Mouse (Mus musculus) forebrain, embryonic 11.5 days (tissue): ENCODE measurements around the gene Noc2l. TPM values are rescaled to one million over a fixed set of nuclear protein-coding genes. Genes with fewer than 3 reads are reported as not detected.

Source experiments
- ATAC-seq: fragments of 200-750 bp; cut with Nextera tagmentation; replicated peaks from 2 replicates; pipeline ENCODE4 v1.8.0; 2017; ENCODE audit warnings: moderate TSS enrichment; ENCODE audit not compliant: low FRiP score
- DNase-seq: peaks from one replicate; pipeline ENCODE4 v3.0.0-alpha.2; 2017; ENCODE audit warnings: low spot score
- H3K27ac ChIP-seq: fragments of 300-500 bp; sonication (generic); 2 replicates; pipeline ENCODE4 v1.5.1; 2014; ENCODE audit warnings: low read depth, low read length
- H3K27me3 ChIP-seq: fragments of 300-500 bp; sonication (generic); 2 replicates; pipeline ENCODE4 v1.6.1; 2014; ENCODE audit warnings: mild to moderate bottlenecking, low read length, mixed read lengths; ENCODE audit not compliant: control insufficient read depth, insufficient read depth
- H3K36me3 ChIP-seq: fragments of 300-500 bp; sonication (generic); 2 replicates; pipeline ENCODE4 v1.6.1; 2014; ENCODE audit warnings: mild to moderate bottlenecking, low read length, moderate library complexity, mixed read lengths; ENCODE audit not compliant: control insufficient read depth, insufficient read depth
- H3K4me1 ChIP-seq: fragments of 300-500 bp; sonication (generic); replicated peaks from 2 replicates; pipeline ENCODE4 v1.6.1; 2014; ENCODE audit warnings: low read length, mixed read lengths; ENCODE audit not compliant: control insufficient read depth, insufficient read depth
- H3K4me2 ChIP-seq: fragments of 300-500 bp; sonication (generic); 2 replicates; pipeline ENCODE4 v1.6.1; 2014; ENCODE audit warnings: low read depth, mild to moderate bottlenecking, low read length, moderate library complexity, mixed read lengths; ENCODE audit not compliant: severe bottlenecking
- H3K4me3 ChIP-seq: fragments of 300-500 bp; sonication (generic); 2 replicates; pipeline ENCODE4 v1.5.1; 2014; ENCODE audit warnings: low read depth, low read length
- H3K9ac ChIP-seq: fragments of 300-500 bp; sonication (generic); 2 replicates; pipeline ENCODE4 v1.6.1; 2014; ENCODE audit warnings: low read length
- H3K9me3 ChIP-seq: fragments of 300-500 bp; sonication (generic); 2 replicates; pipeline ENCODE4 v1.6.1; 2016; ENCODE audit warnings: low read length, mixed read lengths; ENCODE audit not compliant: control insufficient read depth
- WGBS: fragments of 180-500 bp; shearing (Covaris S2); extraction: QIAGEN DNeasy Blood & Tissue Kit; methylation state at CpG from one replicate; pipeline ENCODE4 v1.1.7; 2014; 5-methylcytosine and 5-hydroxymethylcytosine counted together
- polyA plus RNA-seq: library from polyadenylated mRNA; unstranded; fragments of >200 nt; fragmentation: Nextera tagmentation; extraction: Ambion mirVana; gene quantifications from 2 replicates; pipeline ENCODE4 v1.2.1, GENCODE M21; 2014

Gene Noc2l
- polyA plus RNA-seq, 1 experiment from 2014 or later, result 102 TPM

- Histone ChIP-seq H3K27me3 (no peaks in the 10 kb centered on the region), H3K4me3 (no peak overlapping the region), H3K4me2 (no peak overlapping the region), H3K9me3 (no peaks in the 10 kb centered on the region), H3K4me1 (peaks cover 3% of the 10 kb centered on the region; the same call in 1 of the 2 replicates), H3K9ac (no peak overlapping the region), H3K36me3 (peaks cover 12% of the 10 kb centered on the region; the same call in 1 of the 2 replicates), H3K27ac (no peak overlapping the region)
- ATAC-seq (peak; percentile 24), DNase-seq (no peak)
- WGBS, result 32% methylated on average over 18 of the region's 18 CpGs
Measured at GRCm38 (mm10) chr4:156227752-156228392, 7.9 kb upstream of the Noc2l start.

- H3K4me2 ChIP-seq, result no peak overlapping the region
- peaks cover 12% of the 10 kb centered on the region; the same call in 1 of the 2 replicates for H3K36me3 ChIP-seq
- 24% methylated on average over 12 of the region's 12 CpGs for WGBS
- H3K27ac ChIP-seq, result no peak overlapping the region
- no peaks in the 10 kb centered on the region for H3K27me3 ChIP-seq
- H3K9me3 ChIP-seq, result no peaks in the 10 kb centered on the region
- H3K4me3 ChIP-seq, result no peak overlapping the region
- peak; percentile 36 for ATAC-seq
- H3K9ac ChIP-seq, result no peak overlapping the region
- no peak for DNase-seq
- peaks cover 3% of the 10 kb centered on the region; the same call in 1 of the 2 replicates for H3K4me1 ChIP-seq
Measured at GRCm38 (mm10) chr4:156228393-156229024, 7.3 kb upstream of the Noc2l start.

- Histone ChIP-seq H3K4me2 (peak overlapping the region; percentile 82), H3K27ac (peak overlapping the region; percentile 57; the same call in 1 of the 2 replicates), H3K4me3 (peak overlapping the region; percentile 93), H3K9me3 (no peaks in the 10 kb centered on the region), H3K36me3 (peaks cover 16% of the 10 kb centered on the region; the same call in 1 of the 2 replicates), H3K9ac (peak overlapping the region; percentile 78), H3K27me3 (no peaks in the 10 kb centered on the region), H3K4me1 (peaks cover 4% of the 10 kb centered on the region)
- ATAC-seq (no peak), DNase-seq (peak; percentile 73)
- 2% methylated on average over 17 of the region's 17 CpGs for WGBS
Measured at GRCm38 (mm10) chr4:156234021-156234501, 1.7 kb upstream of the Noc2l start.

GRCm38 (mm10) chr4:156234701-156235213, 1.1 kb upstream of the Noc2l start, which contains the start of gene Plekhn1:
Gene Plekhn1, minus strand, starts transcription at chr4:156234857.
- under 1% methylated on average over 40 of the region's 48 CpGs for whole genome bisulfite sequencing
- DNase-seq (peak; percentile 90), ATAC-seq (peak; percentile 56)
- peak within 1 kb of the TSS; percentile 93 for H3K4me3 ChIP-seq
- peak within 1 kb of the TSS; percentile 57 for H3K27ac ChIP-seq
- H3K27me3 ChIP-seq, result no peaks in the 10 kb centered on the region
- H3K4me2 ChIP-seq, result peak within 1 kb of the TSS; percentile 82
- no peaks in the 10 kb centered on the region for H3K9me3 ChIP-seq
- H3K4me1 ChIP-seq, result peaks cover 4% of the 10 kb centered on the region
- peak within 1 kb of the TSS; percentile 80 for H3K9ac ChIP-seq
- peaks cover 18% of the 10 kb centered on the region; the same call in 1 of the 2 replicates for H3K36me3 ChIP-seq

GRCm38 (mm10) chr4:156235360-156235770, 445 bp upstream of the Noc2l start:
- Histone ChIP-seq H3K27ac (peak overlapping the region; percentile 50; the same call in 1 of the 2 replicates), H3K4me1 (peaks cover 4% of the 10 kb centered on the region), H3K4me3 (peak overlapping the region; percentile 93), H3K27me3 (no peaks in the 10 kb centered on the region), H3K36me3 (peaks cover 19% of the 10 kb centered on the region; the same call in 1 of the 2 replicates), H3K4me2 (peak overlapping the region; percentile 63), H3K9ac (peak overlapping the region; percentile 80), H3K9me3 (no peaks in the 10 kb centered on the region)
- WGBS, result 2% methylated on average over 15 of the region's 15 CpGs
- no peak for DNase-seq
- ATAC-seq, result peak; percentile 37

GRCm38 (mm10) chr4:156236651-156237447, 1.0 kb downstream of the Noc2l start:
- Histone ChIP-seq H3K9ac (peak overlapping the region; percentile 80), H3K4me2 (peak overlapping the region; percentile 63), H3K27ac (peak overlapping the region; percentile 85; the same call in 1 of the 2 replicates), H3K4me3 (peak overlapping the region; percentile 93), H3K9me3 (no peaks in the 10 kb centered on the region), H3K36me3 (peaks cover 23% of the 10 kb centered on the region; the same call in 1 of the 2 replicates), H3K4me1 (peaks cover 4% of the 10 kb centered on the region), H3K27me3 (no peaks in the 10 kb centered on the region)
- WGBS, result 25% methylated on average over 55 of the region's 60 CpGs
- no peak for ATAC-seq
- DNase-seq, result no peak

- H3K4me1 ChIP-seq, result peaks cover 2% of the 10 kb centered on the region; the same call in 1 of the 2 replicates
- ATAC-seq (no peak), DNase-seq (no peak)
- H3K9me3 ChIP-seq, result no peaks in the 10 kb centered on the region
- H3K4me2 ChIP-seq, result no peak overlapping the region
- no peak overlapping the region for H3K4me3 ChIP-seq
- peaks cover 12% of the 10 kb centered on the region for H3K36me3 ChIP-seq
- no peak overlapping the region for H3K27ac ChIP-seq
- H3K27me3 ChIP-seq, result peaks cover 14% of the 10 kb centered on the region
- WGBS, result 73% methylated on average over 11 of the region's 11 CpGs
- no peak overlapping the region for H3K9ac ChIP-seq
Measured at GRCm38 (mm10) chr4:156249567-156249966, 13.8 kb downstream of the Noc2l start.

- H3K36me3 ChIP-seq, result peaks cover 3% of the 10 kb centered on the region
- H3K4me3 ChIP-seq, result no peak overlapping the region
- H3K9ac ChIP-seq, result no peak overlapping the region
- 78% methylated on average over 8 of the region's 8 CpGs for WGBS
- H3K27me3 ChIP-seq, result peaks cover 24% of the 10 kb centered on the region
- no peak overlapping the region for H3K4me2 ChIP-seq
- ATAC-seq (no peak), DNase-seq (no peak)
- H3K27ac ChIP-seq, result no peak overlapping the region
- H3K4me1 ChIP-seq, result peaks cover 4% of the 10 kb centered on the region; the same call in 1 of the 2 replicates
- H3K9me3 ChIP-seq, result no peaks in the 10 kb centered on the region
Measured at GRCm38 (mm10) chr4:156251081-156251480, 15.3 kb downstream of the Noc2l start.
